Mouse (Mus musculus): ENCODE data around the gene Lgr5. TPM values are rescaled to one million over a fixed set of nuclear protein-coding genes. Genes with fewer than 3 reads are reported as not detected.

Lgr5 gene
- total RNA-seq, 4 experiments from 2014 or later: 28.0 to 59.5 (median 39.6) TPM

DNA sequence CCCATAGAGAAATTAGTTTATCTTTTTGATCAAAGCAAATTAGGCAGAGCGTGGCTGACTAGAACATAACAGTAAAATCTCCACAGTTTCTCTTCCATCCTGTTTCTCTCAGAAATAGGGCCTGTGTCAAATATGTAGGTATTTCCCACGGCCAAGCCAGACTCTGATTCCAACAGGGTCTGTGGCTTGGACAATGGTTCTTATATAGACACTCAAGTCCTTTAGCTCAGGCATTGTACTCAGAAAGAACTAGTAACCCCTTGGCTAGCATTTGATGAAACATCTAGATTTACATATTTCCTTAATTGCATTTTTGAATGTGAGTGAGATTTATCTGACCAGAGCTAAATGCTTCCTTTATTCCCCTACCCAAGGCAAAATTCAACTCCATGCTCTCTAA is 17.0 kb downstream of the Lgr5 start:
- DNase-seq: no peak

DNA sequence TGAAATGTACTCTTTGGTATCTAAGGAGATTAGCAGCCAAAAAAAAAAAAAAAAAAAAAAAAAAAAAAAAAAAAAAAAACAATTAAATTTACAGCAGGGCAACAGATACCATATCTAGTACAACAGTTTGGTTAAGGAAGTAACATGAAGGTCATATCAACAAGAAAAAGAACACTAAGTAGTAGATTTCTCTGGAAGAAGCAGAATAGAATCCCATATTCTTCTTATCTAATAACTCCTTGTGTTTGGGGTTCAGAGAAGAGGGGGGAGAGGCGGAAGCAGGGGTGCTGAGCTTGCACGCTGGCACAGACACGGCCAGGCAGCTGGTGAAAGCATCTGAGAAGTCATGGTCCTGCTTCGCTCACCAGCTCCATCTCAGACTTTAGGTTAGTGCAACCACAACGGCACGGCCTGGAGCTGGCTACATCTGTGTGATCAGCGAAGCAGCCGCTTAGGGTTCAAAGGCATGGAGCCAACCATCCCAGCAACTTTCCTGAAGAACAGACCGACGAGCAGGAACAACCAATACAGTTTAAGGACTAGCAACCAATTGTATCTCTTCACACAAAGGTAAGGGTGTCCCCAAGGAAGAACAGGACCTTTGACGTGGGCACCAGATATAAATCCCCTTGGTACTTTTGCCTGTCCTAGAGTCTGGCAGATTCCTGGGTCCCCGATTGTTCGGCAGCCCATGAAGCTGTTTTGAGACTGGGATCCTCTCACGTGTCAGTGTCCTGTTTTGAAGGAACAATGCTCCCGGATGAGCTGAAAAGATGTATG is 17.7 kb downstream of the Lgr5 start, which contains the start of gene A930009A15Rik:
Gene A930009A15Rik, plus strand, starts transcription at position 275 of the 780 bp plus-strand sequence.
- no peak for DNase-seq

DNA sequence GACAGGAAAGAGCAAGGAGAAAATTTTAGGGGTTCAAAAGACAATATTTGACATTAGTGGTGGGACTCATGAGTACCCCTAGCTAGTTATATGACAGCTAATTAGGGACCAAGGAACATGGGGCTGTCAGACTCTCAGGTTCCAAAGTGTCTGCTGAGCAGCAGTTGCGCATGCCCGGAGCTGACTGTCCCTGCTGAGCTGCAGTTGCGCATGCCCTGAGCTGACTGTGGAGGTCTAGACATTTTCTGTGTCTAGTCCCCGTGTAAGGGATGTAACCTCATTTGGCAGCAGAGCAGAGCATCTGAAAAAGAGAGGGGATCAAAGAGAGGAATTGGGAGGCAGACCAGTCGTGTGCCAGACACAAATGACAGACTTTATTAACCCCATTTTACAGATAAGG is 23.6 kb downstream of the Lgr5 start:
- no peak for DNase-seq

DNA sequence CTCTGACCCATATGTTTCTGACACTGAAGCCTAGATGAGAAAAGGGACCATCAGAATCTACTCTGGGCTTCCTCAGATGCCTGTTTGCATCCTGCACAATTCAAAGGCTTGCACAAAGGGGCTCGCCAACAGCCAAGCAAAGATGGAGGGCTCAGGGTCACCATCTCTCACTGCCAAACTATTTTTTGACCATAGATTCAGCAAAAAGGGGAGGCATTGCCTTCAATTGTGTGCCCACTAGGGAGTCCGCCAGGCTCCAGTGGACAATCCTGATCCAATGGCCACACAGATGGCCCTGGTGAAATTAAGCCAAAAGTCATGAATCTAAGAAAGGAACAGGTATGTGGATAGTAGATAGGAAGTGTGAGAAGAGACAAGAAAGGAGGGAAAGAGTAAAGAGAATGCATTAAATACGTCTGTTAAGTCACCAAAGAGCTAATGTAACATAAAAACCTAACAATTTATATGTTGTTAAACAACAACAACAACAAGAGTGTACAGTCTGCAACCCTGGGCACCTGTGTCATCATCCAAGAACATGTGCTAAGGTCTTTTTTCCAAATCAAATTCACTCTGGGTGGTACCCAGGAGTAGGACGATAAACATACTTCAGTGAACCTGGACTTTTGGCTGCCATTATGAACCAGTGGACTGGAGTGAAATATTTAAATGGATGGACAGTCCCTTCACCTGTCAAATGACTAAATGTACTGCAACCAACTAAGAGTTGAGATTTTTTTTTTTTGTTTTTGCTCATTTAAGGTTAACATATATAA is 24.5 kb downstream of the Lgr5 start:
- DNase-seq: no peak

DNA sequence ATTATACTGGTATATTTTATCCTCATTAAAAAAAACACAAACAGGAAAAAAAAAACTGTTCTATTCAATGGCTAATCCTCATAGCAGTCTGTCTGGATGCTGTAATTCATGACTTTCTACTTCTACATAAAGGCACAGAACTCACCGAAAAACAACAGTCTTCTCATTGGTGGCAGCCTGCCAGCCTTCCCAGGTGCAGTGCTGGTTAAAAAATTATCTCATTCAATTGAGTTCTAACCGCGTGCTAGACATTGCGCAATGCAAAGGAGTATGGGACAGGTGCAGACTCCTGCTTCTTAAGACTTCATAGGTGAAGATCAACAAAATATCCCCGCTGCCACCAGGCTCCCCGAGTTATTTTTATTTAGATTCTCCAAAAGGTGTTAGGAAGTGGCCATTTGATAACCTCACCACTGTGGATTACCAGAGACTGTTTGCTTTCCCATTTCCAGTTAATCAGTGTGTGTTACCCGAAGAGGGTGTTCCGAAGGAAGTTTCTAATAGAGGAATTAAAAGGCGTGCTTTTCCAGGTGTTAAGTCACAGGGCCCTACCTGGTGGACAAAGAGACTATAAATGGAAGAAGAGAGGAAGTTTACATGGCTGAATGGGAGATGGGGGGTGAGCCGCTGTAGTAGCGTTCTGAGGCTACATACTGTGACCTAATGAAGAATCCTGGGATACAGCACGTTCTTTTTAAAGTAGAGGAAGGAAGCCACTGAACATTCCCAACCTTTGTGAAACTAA is 26.3 kb downstream of the Lgr5 start:
- no peak for DNase-seq

DNA sequence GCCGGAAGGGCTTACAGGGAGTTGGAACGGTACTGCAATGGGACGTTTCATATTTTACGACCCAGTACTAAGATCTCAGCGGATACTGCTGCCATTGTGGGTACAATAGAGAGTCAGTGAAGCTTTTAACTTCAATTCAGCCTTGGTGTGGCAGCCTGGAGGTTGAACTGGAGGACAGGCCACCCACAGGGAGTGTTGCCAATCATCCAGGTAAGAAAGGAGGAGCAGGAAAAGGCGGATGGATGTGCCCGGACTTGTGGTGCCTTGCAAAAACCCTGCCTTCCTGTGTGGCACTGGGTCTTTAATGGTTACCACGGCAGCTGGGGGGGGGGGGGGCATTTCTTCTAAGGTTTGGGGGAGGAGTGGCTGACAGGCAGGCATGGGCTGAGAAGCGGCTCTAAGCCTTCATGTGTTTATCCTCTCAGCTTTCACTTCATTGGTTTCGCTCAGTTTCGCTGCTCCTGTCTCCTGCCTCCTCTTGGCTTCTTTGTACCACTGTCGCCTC is 30.8 kb downstream of the Lgr5 start:
- no peak for DNase-seq

DNA sequence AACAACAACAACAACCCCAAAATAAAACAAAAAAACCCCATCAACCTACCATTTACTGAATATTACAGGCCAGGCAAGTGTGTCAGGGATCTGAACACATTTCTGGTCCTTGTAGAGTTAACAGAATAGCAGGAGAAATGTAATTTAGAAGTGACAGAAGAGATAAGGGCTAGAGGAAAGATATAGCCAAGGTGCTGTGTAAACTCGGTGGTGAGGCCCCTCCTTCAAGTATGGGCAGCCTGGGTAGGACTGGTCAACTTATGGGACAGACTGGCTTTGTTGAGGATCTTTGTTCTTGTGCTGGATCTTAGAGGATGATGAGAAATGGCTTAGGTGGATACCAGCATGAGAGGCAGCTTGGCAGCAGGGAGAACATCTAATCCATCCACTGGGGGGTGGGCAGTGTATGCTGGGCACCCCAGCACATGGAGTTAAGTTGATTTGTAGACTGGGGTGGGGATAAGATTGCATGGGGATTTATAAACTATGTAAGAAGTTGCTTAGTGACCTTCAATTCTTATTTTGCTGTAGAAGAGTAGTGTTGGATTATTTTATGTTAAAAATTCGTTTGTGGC is 32.3 kb downstream of the Lgr5 start:
- no peak for DNase-seq

DNA sequence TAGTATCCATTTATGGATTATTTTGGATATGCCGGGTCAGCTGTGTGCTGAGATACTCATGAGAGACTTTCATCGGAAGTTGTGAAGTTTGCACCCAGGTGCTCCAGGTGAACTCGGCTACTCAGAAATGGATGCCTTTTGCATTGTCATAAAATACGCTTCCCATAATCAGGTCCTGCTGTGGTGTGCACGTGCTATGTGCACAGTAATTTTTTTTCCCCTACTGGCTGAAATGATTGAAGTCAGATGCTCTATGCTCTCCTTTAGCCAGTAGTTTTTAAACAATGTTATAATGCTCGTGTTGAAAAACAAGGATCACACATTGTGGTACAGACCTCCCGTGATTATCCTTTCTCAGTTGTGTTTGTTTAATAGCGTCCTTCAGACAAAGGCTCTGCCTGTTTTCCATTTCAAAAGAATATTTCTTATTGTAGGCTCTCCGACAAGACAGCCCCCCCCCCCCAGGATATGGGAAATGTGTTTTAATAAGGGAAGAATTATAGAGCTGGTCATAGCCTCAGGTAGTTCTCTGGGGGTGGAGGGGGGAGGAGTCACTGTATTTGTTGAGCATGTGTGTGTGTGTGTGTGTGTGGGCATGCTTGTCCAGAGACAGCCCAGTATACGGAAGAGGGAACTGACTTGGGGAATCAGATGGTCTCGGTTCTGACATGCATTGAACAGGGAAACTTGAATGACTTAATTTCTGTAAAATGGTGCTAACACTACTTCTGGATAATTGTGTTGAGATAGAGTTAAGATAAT is 34.0 kb downstream of the Lgr5 start:
- DNase-seq: no peak

DNA sequence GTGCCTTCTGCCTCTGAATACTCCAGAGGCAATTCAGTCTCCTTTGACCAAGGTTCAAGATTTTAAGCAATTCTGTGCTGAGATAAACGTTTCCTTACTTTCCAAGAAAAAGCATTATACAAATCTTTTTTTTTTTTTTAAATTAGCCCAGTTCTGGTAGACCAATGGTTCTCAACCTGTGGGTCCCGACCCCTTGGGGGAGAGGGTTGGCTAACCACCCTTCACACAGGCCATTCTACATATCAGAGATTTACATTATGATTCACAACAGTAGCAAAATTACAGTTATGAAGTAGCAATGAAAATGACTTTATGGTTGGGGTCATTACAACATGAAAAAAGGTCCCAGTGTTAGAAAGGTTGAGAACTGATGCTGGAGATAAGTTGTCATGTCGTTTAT is 36.5 kb downstream of the Lgr5 start:
- DNase-seq: no peak

DNA sequence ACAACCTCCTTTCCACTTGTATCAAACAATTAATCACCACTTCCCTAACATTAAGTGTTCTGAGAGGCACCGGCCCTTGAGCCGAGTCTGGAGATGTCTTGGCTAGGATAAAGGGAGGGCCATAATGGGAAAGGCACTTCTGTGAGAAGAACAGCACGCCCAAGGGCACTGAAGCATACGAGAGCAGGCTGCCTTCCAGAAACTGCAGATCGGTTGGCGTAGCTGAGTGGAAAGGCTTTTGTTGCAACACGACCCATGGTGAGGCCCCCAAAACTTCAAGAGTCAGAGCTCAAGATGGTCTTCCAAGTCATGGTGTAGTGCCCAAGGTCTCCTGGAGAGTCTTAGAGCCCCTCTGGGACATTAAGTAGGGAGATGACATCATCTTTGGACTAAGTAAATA is 37.3 kb downstream of the Lgr5 start:
- no peak for DNase-seq

DNA sequence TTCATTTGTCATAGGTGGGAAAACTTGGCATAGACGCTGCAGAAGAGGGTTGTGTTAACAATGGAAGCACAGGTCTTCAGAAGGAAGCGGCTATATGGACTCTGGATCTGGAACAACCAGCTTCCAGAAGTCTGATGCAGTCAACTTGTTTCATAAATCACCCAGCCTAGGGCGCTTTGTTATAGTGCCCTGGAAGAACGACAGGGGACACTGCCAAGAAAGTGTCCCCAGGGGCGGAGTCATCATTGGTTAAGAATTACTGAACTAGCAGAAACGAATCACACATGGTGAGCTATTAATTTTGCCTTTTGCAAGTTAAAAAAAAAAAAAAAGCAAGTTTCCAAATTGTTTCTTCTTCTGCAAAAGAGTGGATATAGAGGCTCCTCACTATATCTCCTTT is 44.7 kb downstream of the Lgr5 start:
- no peak for DNase-seq

DNA sequence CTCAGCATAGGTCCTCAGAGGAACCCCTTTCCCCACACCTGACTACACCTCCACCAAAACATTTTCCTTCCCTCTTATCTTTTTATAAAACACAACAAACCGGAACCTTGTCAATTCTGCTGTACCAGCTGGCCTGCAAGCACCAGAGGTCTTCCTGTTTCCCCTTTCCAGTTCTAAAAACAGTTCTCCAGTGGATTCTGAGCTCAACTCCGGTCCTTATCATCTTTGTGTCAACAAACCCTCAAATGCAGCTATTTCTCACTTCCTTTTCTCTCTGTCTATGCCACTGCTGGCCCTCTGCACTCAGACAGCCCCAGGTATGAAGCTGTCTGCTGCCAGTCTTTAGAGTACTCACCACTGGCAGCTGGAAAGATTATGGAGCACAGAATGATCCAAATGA is 56.8 kb downstream of the Lgr5 start:
- no peak for DNase-seq

DNA sequence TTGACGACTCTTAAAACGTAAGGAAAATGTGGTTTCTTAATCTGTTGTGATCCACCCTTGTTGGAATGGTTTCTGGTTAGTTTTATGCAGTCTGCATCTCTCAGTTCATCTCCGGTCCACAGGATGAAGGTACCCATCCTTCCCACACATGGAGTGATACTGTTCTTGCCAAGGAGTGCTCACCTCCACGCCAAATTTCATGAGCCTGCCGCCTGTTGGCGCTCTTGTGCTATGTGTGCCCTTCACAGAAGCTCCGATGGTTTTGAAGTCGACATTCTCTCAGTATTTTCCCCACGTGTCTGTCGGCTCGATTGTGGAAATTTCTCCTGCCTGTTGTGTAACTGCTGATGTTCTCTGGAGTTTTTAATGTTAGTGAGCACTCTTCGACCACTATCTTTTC is 57.8 kb downstream of the Lgr5 start:
- DNase-seq: no peak

DNA sequence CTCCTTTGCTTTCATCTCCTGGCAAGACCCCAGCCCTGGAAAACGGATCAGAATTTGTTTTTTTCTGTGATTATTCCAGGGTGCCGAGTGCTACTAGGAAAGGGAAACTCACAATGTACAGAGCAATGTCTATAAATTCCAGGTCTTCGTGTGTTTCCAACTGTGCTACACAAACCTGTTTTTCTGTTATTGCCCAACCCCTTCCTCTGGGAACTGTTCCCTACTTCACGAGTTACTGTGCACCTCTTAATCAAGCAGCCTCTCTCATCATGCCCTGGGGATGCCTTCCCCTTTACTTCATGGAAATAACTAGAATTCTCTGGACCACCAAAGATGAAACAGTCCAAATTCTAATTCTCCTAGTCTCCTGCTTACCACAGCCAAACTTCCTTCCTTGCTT is 58.7 kb downstream of the Lgr5 start:
- DNase-seq: no peak

DNA sequence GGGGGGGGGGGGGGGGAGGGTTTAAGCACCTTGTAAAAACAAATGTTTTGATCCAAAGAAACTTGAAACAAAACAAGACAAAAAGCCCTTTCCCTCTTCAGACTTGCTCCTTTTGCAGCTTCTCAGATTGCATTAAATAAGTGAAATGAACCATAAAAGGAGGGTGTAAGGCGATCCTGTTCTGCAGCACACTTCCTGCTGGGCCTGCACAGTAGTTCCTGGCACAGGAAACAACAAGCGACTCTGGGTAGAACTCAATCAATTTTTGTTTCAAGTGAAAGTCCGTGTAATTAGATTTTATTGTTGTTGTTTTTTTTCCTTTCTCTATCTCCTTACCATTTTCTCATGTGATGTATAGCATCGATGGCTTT is 66.5 kb downstream of the Lgr5 start:
- DNase-seq: no peak

DNA sequence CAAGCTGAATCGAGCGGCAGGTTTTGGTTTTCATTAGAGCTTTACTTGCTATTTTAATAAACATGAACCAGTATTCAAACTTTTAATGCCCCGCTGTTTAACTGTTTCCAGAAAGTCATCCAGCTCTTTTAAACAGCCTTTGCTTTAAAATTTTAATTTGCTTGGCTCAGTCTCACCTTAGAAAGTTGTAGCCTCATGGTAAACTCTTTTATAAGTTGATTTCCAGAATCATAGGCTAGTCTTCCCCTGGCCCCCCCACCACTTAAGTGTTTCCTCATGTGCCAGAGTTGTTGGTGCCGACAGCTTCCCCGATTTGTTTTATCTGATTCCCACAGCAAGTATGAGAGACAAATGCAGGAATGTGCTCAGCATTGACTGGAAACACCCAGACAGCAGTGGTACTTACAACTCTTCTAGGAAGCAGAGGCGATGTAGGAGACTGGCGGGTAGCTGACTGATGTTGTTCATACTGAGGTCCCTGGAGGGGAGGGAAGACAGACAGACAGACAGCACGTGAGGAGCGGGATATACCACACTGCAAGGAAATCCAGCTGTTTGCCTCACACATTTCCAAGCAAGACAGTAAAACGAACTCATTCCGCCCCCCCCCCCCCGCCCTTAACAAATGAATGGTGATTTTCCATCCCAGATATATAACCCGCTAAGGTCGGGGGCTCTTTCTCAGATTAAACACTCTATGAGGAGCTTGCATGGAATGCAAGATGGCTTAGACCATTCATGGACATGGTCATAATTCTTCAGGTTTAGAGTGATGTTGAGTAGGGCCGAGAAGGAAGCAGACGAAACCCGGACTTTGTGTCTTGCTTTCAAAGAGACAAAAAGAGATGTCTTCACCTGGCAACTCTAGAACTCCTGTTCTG is 67.1 kb downstream of the Lgr5 start:
- no peak for DNase-seq

DNA sequence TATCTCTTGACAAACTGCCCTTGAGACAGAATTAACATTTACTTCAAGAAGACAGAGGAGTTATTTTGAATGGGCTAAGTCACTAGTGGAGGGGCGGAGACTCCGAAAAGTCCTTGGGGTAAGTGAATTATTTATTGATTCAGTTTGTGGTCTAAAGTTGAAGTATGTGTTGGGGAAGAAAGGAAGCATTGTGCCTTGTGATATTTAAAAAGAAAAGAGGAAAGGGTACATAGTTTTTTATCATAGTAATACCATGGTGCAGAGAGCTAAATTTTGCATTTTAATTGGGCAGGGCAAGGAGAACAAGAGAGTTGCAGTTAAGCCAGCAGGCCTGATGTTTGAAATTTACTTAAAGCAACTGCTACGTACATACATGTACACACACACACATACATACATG is 68.7 kb downstream of the Lgr5 start:
- no peak for DNase-seq

DNA sequence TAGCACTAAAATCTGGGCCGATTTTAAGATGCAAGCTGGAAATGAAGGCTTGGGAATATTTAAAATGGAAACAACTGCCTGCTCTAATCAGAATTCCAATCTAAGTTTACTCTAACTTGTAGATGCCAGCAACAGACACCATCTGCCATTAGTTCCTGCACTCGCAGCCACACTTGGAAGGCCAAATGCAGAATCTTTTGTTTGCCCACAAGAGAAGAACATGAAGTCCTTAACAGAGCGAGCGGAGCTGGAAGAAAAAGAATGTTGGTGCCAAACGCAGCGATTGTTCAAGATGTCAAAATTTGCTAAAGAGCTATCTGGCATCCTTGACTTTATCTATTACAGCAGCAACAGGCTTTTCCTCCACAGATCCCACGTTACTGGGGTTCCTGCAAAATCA is 72.1 kb downstream of the Lgr5 start:
- no peak for DNase-seq

DNA sequence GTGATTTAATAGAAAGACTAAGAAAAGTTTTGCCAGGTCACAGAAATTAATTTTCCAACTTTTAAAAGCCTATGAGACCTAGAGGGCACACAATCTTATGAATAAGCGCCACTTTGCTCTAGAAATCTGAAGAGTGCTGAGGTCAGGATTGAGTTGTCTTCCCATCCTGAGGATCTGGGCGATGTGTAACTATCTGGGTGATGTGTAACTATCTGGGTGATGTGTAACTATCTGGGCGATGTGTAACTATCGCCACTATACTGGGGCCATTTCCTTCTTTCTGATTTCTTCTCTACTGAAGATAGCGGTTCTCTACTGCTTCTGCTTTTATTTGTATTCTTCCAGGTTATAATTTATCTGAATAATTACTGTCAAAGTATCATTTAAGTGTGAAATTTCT is 76.6 kb downstream of the Lgr5 start:
- DNase-seq: no peak

DNA sequence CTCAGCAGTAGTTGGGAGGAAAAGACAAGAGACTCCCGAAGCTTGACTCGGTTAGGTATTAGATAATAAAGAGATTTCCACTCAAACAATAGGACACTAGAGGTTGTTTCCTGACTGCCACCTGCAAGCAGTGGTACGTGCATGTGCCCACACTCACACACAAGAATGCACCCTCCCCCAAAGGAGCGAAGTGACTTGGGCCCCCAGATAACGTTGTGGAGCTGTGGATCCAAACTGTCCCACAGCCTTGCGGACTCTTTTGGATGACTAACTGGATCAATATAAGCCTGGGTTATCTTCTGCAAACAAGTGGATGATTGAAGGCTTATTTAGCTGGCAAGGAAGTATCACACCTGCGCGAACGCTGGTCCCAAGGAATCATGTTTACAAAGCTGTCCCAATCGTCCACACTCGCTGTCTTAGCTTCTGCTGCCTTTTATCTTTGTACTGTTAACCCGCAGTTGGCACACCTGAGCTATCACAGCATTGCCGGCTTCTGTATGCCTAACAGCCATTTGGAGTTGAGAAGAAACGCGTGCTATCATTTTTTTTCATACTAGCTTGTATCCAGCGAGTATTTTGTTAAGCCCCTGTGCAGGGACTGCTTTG is 81.8 kb downstream of the Lgr5 start:
- no peak for DNase-seq

DNA sequence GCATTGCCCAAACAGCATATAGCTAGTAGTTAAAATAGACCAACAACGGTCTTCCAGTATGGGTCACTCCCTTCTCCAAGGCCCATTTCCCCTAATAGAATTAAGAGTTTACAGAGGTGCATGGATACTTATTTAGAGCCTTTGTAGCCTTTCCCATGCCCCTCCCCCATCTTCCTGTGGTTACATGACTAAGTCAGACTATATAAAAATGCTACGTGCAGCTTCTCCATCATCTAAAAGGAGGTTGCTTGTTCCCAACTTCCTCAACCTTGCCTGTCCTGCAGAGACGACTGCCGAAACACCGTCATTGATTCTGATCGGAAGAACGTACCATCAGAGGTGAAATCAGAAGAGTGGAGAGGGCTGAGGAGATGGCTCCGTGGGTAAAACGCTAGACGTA is 82.4 kb downstream of the Lgr5 start:
- no peak for DNase-seq

All from adrenal gland, adult 8-10 months (tissue).